Mouse (Mus musculus) kidney, embryonic 14.5 days (tissue): ENCODE data around the gene Usp10. TPM values are rescaled to one million over a fixed set of nuclear protein-coding genes. Genes with fewer than 3 reads are reported as not detected.

ENCODE experiments used
- ATAC-seq: fragments of 200-750 bp; cut with Nextera tagmentation; 2 replicates; pipeline ENCODE4 v1.8.0; 2017; ENCODE audit warnings: moderate number of reproducible peaks, mild to moderate bottlenecking, moderate TSS enrichment, moderate library complexity; ENCODE audit not compliant: low FRiP score, low TSS enrichment
- H3K27ac ChIP-seq: fragments of 300-500 bp; sonication (generic); 2 replicates; pipeline ENCODE4 v1.5.1; 2014; ENCODE audit warnings: low read depth, mild to moderate bottlenecking, low read length, moderate library complexity, mixed read lengths
- H3K27me3 ChIP-seq: fragments of 300-500 bp; sonication (generic); 2 replicates; pipeline ENCODE4 v1.6.1; 2014; ENCODE audit warnings: mild to moderate bottlenecking, low read length; ENCODE audit not compliant: control insufficient read depth, insufficient read depth
- H3K36me3 ChIP-seq: fragments of 300-500 bp; sonication (generic); 2 replicates; pipeline ENCODE4 v1.6.1; 2014; ENCODE audit warnings: low read length, mixed read lengths; ENCODE audit not compliant: control insufficient read depth, insufficient read depth
- H3K4me1 ChIP-seq: fragments of 300-500 bp; sonication (generic); 2 replicates; pipeline ENCODE4 v1.6.1; 2014; ENCODE audit warnings: low read length, mixed read lengths; ENCODE audit not compliant: control insufficient read depth, insufficient read depth
- H3K4me2 ChIP-seq: fragments of 300-500 bp; sonication (generic); replicated peaks from 2 replicates; pipeline ENCODE4 v1.6.1; 2014; ENCODE audit warnings: low read depth, mild to moderate bottlenecking, low read length
- H3K4me3 ChIP-seq: fragments of 300-500 bp; sonication (generic); 2 replicates; pipeline ENCODE4 v1.5.1; 2014; ENCODE audit warnings: mild to moderate bottlenecking, low read length
- H3K9ac ChIP-seq: fragments of 300-500 bp; sonication (generic); 2 replicates; pipeline ENCODE4 v1.6.1; 2014; ENCODE audit warnings: low read depth, mild to moderate bottlenecking, low read length, moderate library complexity
- H3K9me3 ChIP-seq: fragments of 300-500 bp; sonication (generic); 2 replicates; pipeline ENCODE4 v1.6.1; 2016; ENCODE audit warnings: low read length; ENCODE audit not compliant: control insufficient read depth
- WGBS: fragments of 180-500 bp; shearing (Covaris S2); extraction: QIAGEN DNeasy Blood & Tissue Kit; methylation state at CpG from one replicate; pipeline ENCODE4 v1.1.7; 2014; 5-methylcytosine and 5-hydroxymethylcytosine counted together
- polyA plus RNA-seq: library from polyadenylated mRNA; unstranded; fragments of >200 nt; fragmentation: Nextera tagmentation; extraction: Ambion mirVana; gene quantifications from 2 replicates; pipeline ENCODE4 v1.2.1, GENCODE M21; 2014

Usp10 gene
- polyA plus RNA-seq, 1 experiment from 2014 or later: 156 TPM

- Histone ChIP-seq H3K9ac (no peak overlapping the region; the same call in 1 of the 2 replicates), H3K36me3 (peaks cover 24% of the 10 kb centered on the region), H3K4me3 (no peak overlapping the region), H3K27ac (no peak overlapping the region), H3K9me3 (no peaks in the 10 kb centered on the region), H3K4me2 (no peak overlapping the region), H3K27me3 (no peaks in the 10 kb centered on the region), H3K4me1 (no peaks in the 10 kb centered on the region)
- no peak for ATAC-seq
- WGBS: 76% methylated on average over 5 of the region's 5 CpGs
Observed at GRCm38 (mm10) chr8:119960531-119961104, 50.5 kb downstream of the Usp10 start.

DNA sequence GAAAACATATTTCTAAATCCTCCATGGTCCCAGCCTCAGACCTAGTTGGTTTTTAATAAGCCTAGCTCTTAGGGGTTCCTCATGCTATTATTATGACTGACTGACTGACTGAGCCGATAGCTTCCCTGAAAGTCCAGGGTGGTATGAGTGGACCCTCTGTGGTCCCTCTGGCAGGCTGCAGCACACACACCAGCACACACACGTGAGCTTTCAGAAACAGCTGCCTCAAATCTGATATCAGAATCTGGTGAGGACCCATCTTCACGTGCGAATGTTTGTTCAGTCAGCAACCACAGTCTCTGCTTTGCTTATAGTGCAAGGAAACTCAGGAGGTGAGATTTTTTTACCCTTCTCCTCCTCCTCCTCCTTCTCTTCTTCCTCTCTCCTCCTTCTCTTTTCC is 54.7 kb downstream of the Usp10 start:
- no peak for ATAC-seq
- H3K4me1 ChIP-seq: no peaks in the 10 kb centered on the region
- H3K4me2 ChIP-seq: no peak overlapping the region
- H3K9me3 ChIP-seq: peaks cover 5% of the 10 kb centered on the region
- no peaks in the 10 kb centered on the region for H3K36me3 ChIP-seq
- 63% methylated on average over 4 of the region's 4 CpGs for WGBS
- no peak overlapping the region for H3K9ac ChIP-seq
- no peak overlapping the region for H3K27ac ChIP-seq
- no peak overlapping the region for H3K4me3 ChIP-seq
- H3K27me3 ChIP-seq: no peaks in the 10 kb centered on the region

DNA sequence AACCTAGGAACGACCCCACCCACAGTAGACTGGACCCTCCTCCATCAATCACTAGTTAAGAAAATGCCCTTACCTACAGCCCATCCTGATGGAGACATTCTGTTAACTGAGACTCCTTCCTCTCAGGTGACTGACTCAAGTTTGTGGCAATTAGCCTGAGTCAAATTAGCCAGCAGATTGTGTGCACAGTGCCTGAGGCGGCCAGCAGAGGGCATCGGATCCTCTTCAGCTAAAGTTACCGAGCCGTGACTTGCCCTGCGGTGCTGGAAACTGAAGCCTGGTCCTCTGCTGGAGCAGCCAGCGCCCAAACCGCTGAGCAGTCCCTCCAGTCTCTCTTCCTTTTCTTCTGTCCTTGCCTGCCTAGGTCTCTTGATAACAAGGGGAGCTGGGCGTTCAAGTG is 57.3 kb downstream of the Usp10 start:
- Histone ChIP-seq H3K27me3 (no peaks in the 10 kb centered on the region), H3K4me3 (no peak overlapping the region), H3K9me3 (peaks cover 5% of the 10 kb centered on the region), H3K36me3 (no peaks in the 10 kb centered on the region), H3K4me2 (no peak overlapping the region), H3K27ac (no peak overlapping the region), H3K4me1 (no peaks in the 10 kb centered on the region), H3K9ac (no peak overlapping the region)
- 89% methylated on average over 9 of the region's 9 CpGs for WGBS
- no peak for ATAC-seq

GRCm38 (mm10) chr8:119970169-119970568 is 60.0 kb downstream of the Usp10 start:
- Histone ChIP-seq H3K27ac (no peak overlapping the region), H3K4me1 (no peaks in the 10 kb centered on the region), H3K4me2 (no peak overlapping the region), H3K9me3 (peaks cover 5% of the 10 kb centered on the region), H3K36me3 (no peaks in the 10 kb centered on the region), H3K27me3 (no peaks in the 10 kb centered on the region), H3K4me3 (no peak overlapping the region), H3K9ac (no peak overlapping the region)
- WGBS: 74% methylated on average over 9 of the region's 9 CpGs
- no peak for ATAC-seq

DNA sequence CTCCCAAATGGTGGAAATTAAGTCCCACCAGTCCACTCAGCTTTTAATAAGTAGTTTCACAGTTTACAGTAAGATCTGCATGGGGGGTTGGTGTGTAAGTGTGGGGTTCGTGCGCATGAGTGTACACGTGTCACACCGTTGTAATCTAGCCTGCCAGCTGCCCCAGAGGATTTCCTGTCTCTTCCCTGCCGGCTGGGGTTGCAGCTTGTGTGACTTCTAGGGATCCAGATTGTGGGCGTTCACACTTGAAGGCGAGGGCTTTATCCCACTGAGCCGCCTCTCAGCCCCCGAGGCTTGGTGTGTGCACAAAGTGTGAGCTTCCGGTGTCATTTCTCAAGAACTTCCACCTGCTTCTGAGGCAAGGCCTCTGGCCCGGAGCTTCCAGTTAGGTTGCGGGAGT is 62.4 kb downstream of the Usp10 start:
- no peaks in the 10 kb centered on the region for H3K36me3 ChIP-seq
- no peak overlapping the region for H3K4me3 ChIP-seq
- no peaks in the 10 kb centered on the region for H3K27me3 ChIP-seq
- H3K4me2 ChIP-seq: no peak overlapping the region
- H3K4me1 ChIP-seq: no peaks in the 10 kb centered on the region
- peaks cover 3% of the 10 kb centered on the region for H3K9me3 ChIP-seq
- no peak for ATAC-seq
- no peak overlapping the region for H3K27ac ChIP-seq
- H3K9ac ChIP-seq: no peak overlapping the region
- 63% methylated on average over 12 of the region's 12 CpGs for WGBS

DNA sequence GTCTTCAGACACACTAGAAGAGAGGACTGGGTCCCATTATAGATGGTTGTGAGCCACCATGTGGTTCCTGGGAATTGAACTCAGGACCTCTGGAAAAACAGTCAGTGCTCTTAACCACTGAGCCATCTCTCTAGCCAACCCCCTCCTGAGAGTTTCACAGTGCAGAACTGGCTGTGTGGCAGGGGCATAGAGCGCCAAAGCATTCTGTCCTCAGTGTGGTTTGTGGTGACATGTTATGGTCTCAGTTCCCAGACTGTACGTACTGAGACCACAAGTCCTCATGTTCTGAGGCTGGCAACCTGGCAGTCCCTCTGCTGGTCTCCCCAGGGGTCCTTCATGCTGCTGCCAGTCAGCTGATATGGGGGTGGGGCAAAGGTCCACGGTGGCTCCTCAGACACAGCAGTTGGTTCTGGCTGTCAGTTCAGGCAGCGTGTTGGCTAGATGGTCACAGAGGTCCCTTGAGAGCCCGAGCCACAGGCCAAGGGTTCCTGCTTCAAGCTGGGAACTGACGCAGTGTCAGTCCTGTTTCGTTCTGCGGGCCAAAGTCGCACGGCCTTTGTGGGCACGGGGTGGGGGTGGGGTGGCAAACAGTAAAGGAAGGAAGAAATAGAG is 68.7 kb downstream of the Usp10 start:
- no peaks in the 10 kb centered on the region for H3K27me3 ChIP-seq
- H3K4me2 ChIP-seq: no peak overlapping the region
- WGBS: 69% methylated on average over 11 of the region's 11 CpGs
- H3K9me3 ChIP-seq: no peaks in the 10 kb centered on the region
- no peaks in the 10 kb centered on the region for H3K4me1 ChIP-seq
- H3K9ac ChIP-seq: no peak overlapping the region
- no peak overlapping the region for H3K27ac ChIP-seq
- H3K4me3 ChIP-seq: no peak overlapping the region
- no peaks in the 10 kb centered on the region for H3K36me3 ChIP-seq
- ATAC-seq: no peak

DNA sequence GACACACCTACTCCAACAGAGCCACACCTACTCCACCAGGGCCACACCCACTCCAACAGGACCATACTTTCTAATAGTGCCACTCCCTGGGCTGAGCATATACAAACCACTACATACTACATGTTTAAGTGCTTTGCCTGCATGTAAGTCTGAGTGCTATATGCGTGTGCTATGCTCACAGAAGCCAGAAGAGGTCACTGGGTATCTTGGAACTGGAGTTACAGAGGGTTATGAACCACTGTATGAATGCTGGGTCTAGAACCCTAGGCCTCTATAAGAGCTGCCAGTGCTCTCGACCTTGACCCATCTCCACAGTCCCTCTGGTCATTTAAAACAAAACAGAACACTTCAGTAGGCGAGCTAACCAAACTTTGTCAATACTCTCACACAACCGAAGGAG is 71.1 kb downstream of the Usp10 start:
- Histone ChIP-seq H3K27ac (no peak overlapping the region), H3K4me1 (no peaks in the 10 kb centered on the region), H3K9me3 (no peaks in the 10 kb centered on the region), H3K36me3 (no peaks in the 10 kb centered on the region), H3K4me2 (no peak overlapping the region), H3K27me3 (no peaks in the 10 kb centered on the region), H3K9ac (no peak overlapping the region), H3K4me3 (no peak overlapping the region)
- ATAC-seq: no peak
- 79% methylated on average over 4 of the region's 4 CpGs for WGBS

- no peak overlapping the region for H3K9ac ChIP-seq
- H3K9me3 ChIP-seq: no peaks in the 10 kb centered on the region
- no peaks in the 10 kb centered on the region for H3K27me3 ChIP-seq
- H3K4me1 ChIP-seq: peaks cover 6% of the 10 kb centered on the region; the same call in 1 of the 2 replicates
- no peak overlapping the region for H3K4me2 ChIP-seq
- H3K27ac ChIP-seq: no peak overlapping the region
- no peak for ATAC-seq
- H3K36me3 ChIP-seq: no peaks in the 10 kb centered on the region
- H3K4me3 ChIP-seq: no peak overlapping the region
Observed at GRCm38 (mm10) chr8:119984085-119984484, 73.9 kb downstream of the Usp10 start.

DNA sequence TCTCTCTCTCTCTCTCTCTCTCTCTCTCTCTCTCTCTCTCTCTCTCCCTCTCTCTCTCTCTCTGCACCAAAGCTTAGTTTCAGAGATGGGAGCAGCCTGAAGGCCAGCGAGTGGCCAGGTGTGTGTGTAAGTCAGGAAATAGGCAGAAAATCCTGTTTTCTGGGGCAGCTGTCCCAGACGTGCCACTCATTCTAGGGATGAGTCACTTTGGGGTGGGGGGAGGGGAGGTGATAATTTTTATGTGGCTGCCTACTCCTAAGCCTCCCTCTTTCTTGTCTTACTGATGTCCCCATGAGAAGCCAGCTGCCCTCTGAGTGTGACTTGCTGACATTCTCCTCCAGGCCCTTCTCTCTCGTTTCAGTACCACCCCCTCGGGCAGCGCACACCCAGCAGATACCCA is 76.0 kb downstream of the Usp10 start:
- Histone ChIP-seq H3K4me1 (peaks cover 6% of the 10 kb centered on the region; the same call in 1 of the 2 replicates), H3K27ac (no peak overlapping the region), H3K27me3 (peaks cover 1% of the 10 kb centered on the region; the same call in 1 of the 2 replicates), H3K4me2 (no peak overlapping the region), H3K9me3 (no peaks in the 10 kb centered on the region), H3K4me3 (no peak overlapping the region), H3K9ac (no peak overlapping the region), H3K36me3 (no peaks in the 10 kb centered on the region)
- 57% methylated on average over 5 of the region's 5 CpGs for WGBS
- no peak for ATAC-seq
